Mouse (Mus musculus) natural killer cell, adult 2 months (primary cell): ENCODE measurements around the gene Hoxc9.

Experiments used
- DNase-seq, 2 experiments: peaks; one replicate each; pipeline ENCODE4 v3.0.0; 2022; ENCODE audit warnings: low spot score in 2 of 2

The Hoxc9 gene

DNA sequence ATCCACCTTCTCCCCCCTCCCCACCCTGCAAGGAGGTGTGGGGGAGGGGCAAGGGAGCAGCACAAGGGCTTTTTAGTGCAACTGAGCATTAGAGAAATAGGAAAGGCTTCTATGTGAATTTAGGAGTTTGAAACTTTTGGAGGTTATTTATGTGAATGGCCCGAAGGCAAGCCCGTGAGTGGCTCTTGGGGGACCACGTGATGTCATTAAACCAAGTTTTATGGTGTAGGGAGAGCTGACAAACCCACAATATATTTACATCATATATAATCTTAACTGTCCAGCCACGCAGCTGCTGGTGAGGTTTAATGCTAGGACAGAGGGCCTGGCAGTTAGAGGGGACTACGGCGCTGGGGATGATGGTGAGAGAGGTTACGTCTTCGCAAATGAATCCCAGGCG lies 42.4 kb downstream of the Hoxc9 start, which contains the start of gene Hoxc4:
Hoxc4 (plus strand) TSS at position 299 of the 400 bp plus-strand sequence.
- no peak for DNase-seq

GRCm38 (mm10) chr15:103020899-103021418 lies 44.7 kb downstream of the Hoxc9 start:
- no peak for DNase-seq

DNA sequence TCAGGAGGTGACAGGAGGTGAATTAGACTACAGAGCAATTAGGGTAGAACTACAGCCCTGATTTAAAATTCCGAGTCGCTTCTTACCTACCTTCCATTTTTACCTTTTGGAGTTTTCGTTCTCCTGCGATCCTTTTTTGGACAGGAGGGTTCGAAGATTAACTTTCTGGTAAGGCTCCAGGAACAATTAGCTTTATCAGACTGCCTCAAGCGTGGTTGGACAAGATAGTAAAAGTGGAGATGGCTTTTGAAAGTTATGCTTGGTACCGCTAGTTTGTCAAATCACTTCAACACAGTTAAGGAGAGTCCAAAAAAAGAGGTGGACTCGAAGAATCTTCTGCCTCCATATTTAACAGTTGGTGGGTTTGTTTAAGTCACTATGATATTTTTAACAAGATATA lies 45.3 kb downstream of the Hoxc9 start:
- DNase-seq, result no peak

- DNase-seq, result no peak
Observed at GRCm38 (mm10) chr15:103024131-103024530, 47.9 kb downstream of the Hoxc9 start.

DNA sequence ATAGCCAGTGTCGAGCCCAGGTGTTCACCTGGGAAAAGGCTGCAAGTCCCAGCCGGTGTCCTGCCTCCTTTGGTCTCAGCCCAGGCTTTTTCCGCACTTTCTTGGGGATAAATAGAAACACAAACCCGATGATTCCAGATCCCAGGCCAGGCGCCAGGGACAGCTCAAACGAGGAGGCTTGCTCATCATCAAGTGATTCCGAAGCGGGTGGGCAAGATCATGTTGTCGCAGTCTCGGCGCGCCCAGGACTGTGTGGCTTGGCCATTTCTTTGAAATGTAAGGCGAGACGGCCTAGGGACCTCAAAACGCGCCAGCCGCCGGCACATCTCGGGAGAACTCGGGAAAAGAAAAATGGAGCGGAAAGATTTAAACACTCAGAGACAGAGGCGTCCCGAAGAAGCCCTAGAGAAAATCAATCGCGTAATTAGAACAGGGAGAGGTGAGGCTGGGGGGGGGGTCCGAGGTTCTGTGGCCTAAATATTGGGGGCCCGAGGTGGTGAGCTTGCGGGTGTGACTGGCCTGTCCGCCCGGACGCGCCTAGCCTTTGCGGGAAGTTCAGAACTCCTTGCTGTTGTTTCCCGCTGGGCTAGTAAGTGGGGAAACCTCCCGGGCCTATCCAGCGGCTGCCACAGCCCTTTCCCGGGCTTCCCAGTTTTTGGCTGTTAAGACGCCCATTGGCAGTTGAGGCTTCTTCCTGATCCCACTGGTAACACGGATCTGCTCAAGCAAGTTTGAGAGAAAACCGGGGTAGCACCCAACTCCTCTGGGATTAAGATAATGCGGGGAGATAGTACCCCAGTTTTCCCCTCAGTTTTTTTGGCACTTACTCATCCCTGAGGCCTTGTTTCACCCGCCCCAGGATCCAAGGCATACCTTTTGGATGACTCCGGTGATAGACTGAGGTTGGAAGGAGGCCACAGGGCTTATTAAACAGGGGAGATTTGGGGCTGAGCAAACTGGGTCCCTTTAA lies 51.3 kb downstream of the Hoxc9 start:
- DNase-seq, result no peak

DNA sequence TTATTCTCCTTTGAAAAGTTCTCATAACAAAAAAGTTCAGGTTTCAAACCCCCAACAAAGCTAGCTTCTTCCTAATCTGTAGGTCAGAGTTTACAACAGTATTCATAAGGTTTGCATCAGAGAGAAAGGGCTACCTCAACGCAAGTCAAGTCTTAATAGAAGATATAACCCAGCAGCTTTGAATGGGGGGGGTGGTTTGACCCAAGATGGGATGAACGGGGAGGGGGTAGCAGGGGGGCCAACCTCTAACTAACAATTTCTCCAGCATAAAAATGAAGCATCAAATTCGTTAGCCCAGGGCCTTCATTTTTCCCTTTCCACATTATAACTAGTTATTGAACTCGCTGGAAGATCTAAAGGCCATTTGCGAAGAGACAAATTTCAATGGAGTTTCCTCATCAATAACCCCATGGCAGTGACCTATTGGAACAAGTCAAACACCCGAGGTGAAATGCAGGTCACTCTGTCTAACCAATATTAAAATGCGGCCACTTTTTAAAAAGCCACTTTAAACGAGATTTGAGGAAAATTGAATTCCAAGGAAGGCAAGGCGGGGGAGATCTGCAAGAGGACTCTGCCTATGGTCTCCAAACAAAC lies 52.8 kb downstream of the Hoxc9 start:
- DNase-seq, result no peak

DNA sequence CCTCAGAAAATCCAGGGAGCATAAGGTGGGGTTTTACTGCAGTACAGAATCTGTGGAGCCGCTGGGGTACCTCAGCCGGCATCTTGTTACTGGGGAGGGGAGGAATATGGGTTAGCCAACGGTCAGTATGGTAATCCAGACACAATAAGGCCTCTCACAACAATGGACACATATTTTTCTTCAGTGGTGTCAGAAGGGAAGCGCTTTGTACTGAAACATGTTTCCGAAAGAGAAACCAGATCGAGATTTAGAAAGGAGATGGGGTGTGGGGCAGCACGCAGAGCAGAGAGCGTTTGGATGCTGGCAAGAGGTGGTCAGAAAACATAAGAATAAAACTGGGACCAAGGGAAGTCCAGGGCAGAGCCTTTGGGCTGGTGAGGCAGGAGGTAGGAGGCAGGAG lies 53.9 kb downstream of the Hoxc9 start:
- DNase-seq, result no peak

DNA sequence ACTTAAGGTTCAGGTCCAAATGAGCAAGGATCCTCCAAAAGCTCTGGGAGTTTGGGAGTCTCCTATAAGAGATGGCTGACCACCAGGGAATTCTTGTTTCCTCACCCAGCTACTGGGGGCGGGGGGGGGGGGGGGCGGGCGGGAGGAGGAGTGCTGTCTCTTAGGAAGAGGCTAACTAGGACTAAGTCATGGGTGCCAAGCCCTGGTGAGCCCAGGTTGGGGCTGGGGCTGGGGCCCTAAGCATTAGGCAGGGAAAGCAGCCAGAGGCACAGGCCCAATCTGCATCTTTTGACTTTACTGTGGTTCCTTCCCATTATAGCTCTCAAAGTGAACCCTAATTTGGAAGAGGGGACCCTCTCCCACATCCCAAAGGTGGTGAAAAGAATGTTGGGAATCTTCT lies 55.9 kb downstream of the Hoxc9 start:
- no peak for DNase-seq

- DNase-seq, result no peak
Observed at GRCm38 (mm10) chr15:103032646-103033575, 56.7 kb downstream of the Hoxc9 start.

DNA sequence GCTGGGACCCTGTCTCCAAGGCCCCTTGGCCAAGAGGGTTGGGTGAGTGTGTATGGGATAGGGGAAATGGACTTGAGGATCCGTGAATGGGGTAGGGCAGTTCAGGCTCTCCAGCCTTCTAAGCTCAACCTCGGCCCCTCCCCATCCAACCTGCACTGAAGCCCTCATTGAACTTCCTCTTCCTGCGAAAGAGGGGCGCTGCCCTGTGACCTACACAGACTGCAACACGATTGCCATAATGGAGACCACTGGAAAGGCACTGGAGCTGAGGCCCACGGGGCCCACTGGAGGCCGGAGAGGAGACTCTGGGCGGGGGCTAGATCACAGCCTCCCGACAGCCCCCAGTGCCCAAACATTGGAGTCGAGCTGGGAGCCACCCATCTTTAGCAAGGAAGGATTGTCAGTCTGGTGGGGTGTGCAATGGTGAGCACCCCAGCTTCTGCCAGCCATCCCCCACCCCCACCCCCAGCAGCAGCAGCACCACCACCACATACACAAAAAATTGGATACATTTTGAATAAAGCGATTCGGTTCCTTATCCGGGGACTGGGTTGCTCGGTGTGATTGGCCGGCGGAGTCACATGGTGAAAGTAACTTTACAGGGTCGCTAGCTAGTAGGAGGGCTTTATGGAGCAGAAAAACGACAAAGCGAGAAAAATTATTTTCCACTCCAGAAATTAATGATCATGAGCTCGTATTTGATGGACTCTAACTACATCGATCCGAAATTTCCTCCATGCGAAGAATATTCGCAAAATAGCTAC lies 58.0 kb downstream of the Hoxc9 start:
- no peak for DNase-seq
